Mouse (Mus musculus): ENCODE results near the gene Gm14137. TPM values are rescaled to one million over a fixed set of nuclear protein-coding genes. Genes with fewer than 3 reads are reported as not detected.

Gene Gm14137
- polyA plus RNA-seq, 1 experiment from 2014 or later, result 0.40 TPM

- Histone ChIP-seq H3K36me3 (ENCODE audit: control insufficient read depth, insufficient read depth, low read length) (no peaks in the 10 kb centered on the region; the same call in 1 of the 2 replicates), H3K27ac (ENCODE audit: low read length) (no peak overlapping the region), H3K27me3 (ENCODE audit: control insufficient read depth, insufficient read depth, low read depth, low read length) (peaks cover 3% of the 10 kb centered on the region; the same call in 1 of the 2 replicates), H3K4me2 (ENCODE audit: low read depth, low read length) (peak overlapping the region; percentile 100), H3K4me1 (replicated peaks; ENCODE audit: control insufficient read depth, insufficient read depth, low read length) (peaks cover 17% of the 10 kb centered on the region), H3K9me3 (ENCODE audit: control insufficient read depth, low read length) (no peaks in the 10 kb centered on the region), H3K4me3 (ENCODE audit: low read length) (peak overlapping the region; percentile 65), H3K9ac (ENCODE audit: low read length) (peak overlapping the region; percentile 69)
- peak; percentile 8 for ATAC-seq (ENCODE audit: low read depth)
- 2% methylated on average over 26 of the region's 26 CpGs for WGBS
Observed at GRCm38 (mm10) chr2:119167866-119168256, 6.4 kb upstream of the Gm14137 start.

- no peak overlapping the region for H3K9ac ChIP-seq (ENCODE audit: low read length)
- H3K4me3 ChIP-seq (ENCODE audit: low read length), result no peak overlapping the region
- H3K27ac ChIP-seq (ENCODE audit: low read length), result no peak overlapping the region
- no peak overlapping the region for H3K4me2 ChIP-seq (ENCODE audit: low read depth, low read length)
- peaks cover 23% of the 10 kb centered on the region for H3K4me1 ChIP-seq (replicated peaks; ENCODE audit: control insufficient read depth, insufficient read depth, low read length)
- WGBS, result 83% methylated on average over 2 of the region's 2 CpGs
- H3K27me3 ChIP-seq (ENCODE audit: control insufficient read depth, insufficient read depth, low read depth, low read length), result peaks cover 3% of the 10 kb centered on the region; the same call in 1 of the 2 replicates
- H3K36me3 ChIP-seq (ENCODE audit: control insufficient read depth, insufficient read depth, low read length), result no peaks in the 10 kb centered on the region; the same call in 1 of the 2 replicates
- no peak for ATAC-seq (ENCODE audit: low read depth)
- H3K9me3 ChIP-seq (ENCODE audit: control insufficient read depth, low read length), result no peaks in the 10 kb centered on the region
Observed at GRCm38 (mm10) chr2:119170282-119170681, 4.0 kb upstream of the Gm14137 start.

GRCm38 (mm10) chr2:119171574-119171973 is 2.7 kb upstream of the Gm14137 start:
- H3K4me3 ChIP-seq (ENCODE audit: low read length), result no peak overlapping the region
- H3K36me3 ChIP-seq (ENCODE audit: control insufficient read depth, insufficient read depth, low read length), result no peaks in the 10 kb centered on the region; the same call in 1 of the 2 replicates
- WGBS, result 50% methylated on average over 8 of the region's 8 CpGs
- H3K9me3 ChIP-seq (ENCODE audit: control insufficient read depth, low read length), result no peaks in the 10 kb centered on the region
- peaks cover 23% of the 10 kb centered on the region for H3K4me1 ChIP-seq (replicated peaks; ENCODE audit: control insufficient read depth, insufficient read depth, low read length)
- no peak overlapping the region for H3K27ac ChIP-seq (ENCODE audit: low read length)
- no peak overlapping the region for H3K4me2 ChIP-seq (ENCODE audit: low read depth, low read length)
- H3K27me3 ChIP-seq (ENCODE audit: control insufficient read depth, insufficient read depth, low read depth, low read length), result peaks cover 3% of the 10 kb centered on the region; the same call in 1 of the 2 replicates
- H3K9ac ChIP-seq (ENCODE audit: low read length), result no peak overlapping the region
- ATAC-seq (ENCODE audit: low read depth), result no peak

- no peak overlapping the region for H3K4me3 ChIP-seq (ENCODE audit: low read length)
- peaks cover 15% of the 10 kb centered on the region for H3K4me1 ChIP-seq (replicated peaks; ENCODE audit: control insufficient read depth, insufficient read depth, low read length)
- WGBS, result 87% methylated on average over 7 of the region's 7 CpGs
- H3K9ac ChIP-seq (ENCODE audit: low read length), result peak overlapping the region; percentile 45; the same call in 1 of the 2 replicates
- H3K27me3 ChIP-seq (ENCODE audit: control insufficient read depth, insufficient read depth, low read depth, low read length), result peaks cover 3% of the 10 kb centered on the region; the same call in 1 of the 2 replicates
- no peak for ATAC-seq (ENCODE audit: low read depth)
- H3K4me2 ChIP-seq (ENCODE audit: low read depth, low read length), result no peak overlapping the region
- H3K36me3 ChIP-seq (ENCODE audit: control insufficient read depth, insufficient read depth, low read length), result no peaks in the 10 kb centered on the region; the same call in 1 of the 2 replicates
- no peaks in the 10 kb centered on the region for H3K9me3 ChIP-seq (ENCODE audit: control insufficient read depth, low read length)
- no peak overlapping the region for H3K27ac ChIP-seq (ENCODE audit: low read length)
Observed at GRCm38 (mm10) chr2:119172446-119172845, 1.9 kb upstream of the Gm14137 start.

GRCm38 (mm10) chr2:119172862-119173576 is 1.3 kb upstream of the Gm14137 start:
- 17% methylated on average over 13 of the region's 13 CpGs for WGBS
- Histone ChIP-seq H3K27ac (ENCODE audit: low read length) (peak overlapping the region; percentile 63), H3K4me2 (ENCODE audit: low read depth, low read length) (peak overlapping the region; percentile 35), H3K4me1 (replicated peaks; ENCODE audit: control insufficient read depth, insufficient read depth, low read length) (peaks cover 11% of the 10 kb centered on the region), H3K9me3 (ENCODE audit: control insufficient read depth, low read length) (no peaks in the 10 kb centered on the region), H3K36me3 (ENCODE audit: control insufficient read depth, insufficient read depth, low read length) (no peaks in the 10 kb centered on the region; the same call in 1 of the 2 replicates), H3K4me3 (ENCODE audit: low read length) (0 out of 2 replicates have a peak overlapping the region, but pooled peaks have one; percentile 16), H3K9ac (ENCODE audit: low read length) (peak overlapping the region; percentile 45), H3K27me3 (ENCODE audit: control insufficient read depth, insufficient read depth, low read depth, low read length) (no peaks in the 10 kb centered on the region; the same call in 1 of the 2 replicates)
- ATAC-seq (ENCODE audit: low read depth), result peak; percentile 82

GRCm38 (mm10) chr2:119174866-119175265 is 557 bp downstream of the Gm14137 start:
- no peak overlapping the region for H3K4me2 ChIP-seq (ENCODE audit: low read depth, low read length)
- H3K27ac ChIP-seq (ENCODE audit: low read length), result no peak overlapping the region
- 64% methylated on average over 14 of the region's 14 CpGs for WGBS

GRCm38 (mm10) chr2:119175614-119176013 is 1.3 kb downstream of the Gm14137 start:
- Histone ChIP-seq H3K9me3 (ENCODE audit: control insufficient read depth, low read length) (no peaks in the 10 kb centered on the region), H3K27ac (ENCODE audit: low read length) (no peak overlapping the region; the same call in 1 of the 2 replicates), H3K9ac (ENCODE audit: low read length) (no peak overlapping the region), H3K36me3 (ENCODE audit: control insufficient read depth, insufficient read depth, low read length) (peaks cover 9% of the 10 kb centered on the region; the same call in 1 of the 2 replicates), H3K4me1 (replicated peaks; ENCODE audit: control insufficient read depth, insufficient read depth, low read length) (peaks cover 11% of the 10 kb centered on the region), H3K27me3 (ENCODE audit: control insufficient read depth, insufficient read depth, low read depth, low read length) (no peaks in the 10 kb centered on the region), H3K4me2 (ENCODE audit: low read depth, low read length) (no peak overlapping the region), H3K4me3 (ENCODE audit: low read length) (no peak overlapping the region)
- ATAC-seq (ENCODE audit: low read depth), result no peak
- WGBS, result 43% methylated on average over 6 of the region's 6 CpGs

More at GRCm38 (mm10) chr2:119174866-119175265, 557 bp downstream of the Gm14137 start:
- H3K4me3 ChIP-seq (ENCODE audit: low read length), result no peak overlapping the region
- ATAC-seq (ENCODE audit: low read depth), result no peak
- no peak overlapping the region for H3K9ac ChIP-seq (ENCODE audit: low read length)
- no peaks in the 10 kb centered on the region for H3K27me3 ChIP-seq (ENCODE audit: control insufficient read depth, insufficient read depth, low read depth, low read length)
- peaks cover 5% of the 10 kb centered on the region; the same call in 1 of the 2 replicates for H3K36me3 ChIP-seq (ENCODE audit: control insufficient read depth, insufficient read depth, low read length)
- H3K4me1 ChIP-seq (replicated peaks; ENCODE audit: control insufficient read depth, insufficient read depth, low read length), result peaks cover 11% of the 10 kb centered on the region
- no peaks in the 10 kb centered on the region for H3K9me3 ChIP-seq (ENCODE audit: control insufficient read depth, low read length)

- ATAC-seq (ENCODE audit: low read depth), result no peak
Observed at GRCm38 (mm10) chr2:119176761-119177160, 2.5 kb downstream of the Gm14137 start.

GRCm38 (mm10) chr2:119177384-119177939 is 3.2 kb downstream of the Gm14137 start:
- Histone ChIP-seq H3K36me3 (ENCODE audit: control insufficient read depth, insufficient read depth, low read length) (peaks cover 9% of the 10 kb centered on the region; the same call in 1 of the 2 replicates), H3K27me3 (ENCODE audit: control insufficient read depth, insufficient read depth, low read depth, low read length) (no peaks in the 10 kb centered on the region), H3K9me3 (ENCODE audit: control insufficient read depth, low read length) (no peaks in the 10 kb centered on the region), H3K9ac (ENCODE audit: low read length) (no peak overlapping the region), H3K4me3 (ENCODE audit: low read length) (no peak overlapping the region), H3K27ac (ENCODE audit: low read length) (no peak overlapping the region), H3K4me2 (ENCODE audit: low read depth, low read length) (no peak overlapping the region), H3K4me1 (replicated peaks; ENCODE audit: control insufficient read depth, insufficient read depth, low read length) (peaks cover 10% of the 10 kb centered on the region)
- no peak for ATAC-seq (ENCODE audit: low read depth)
- 77% methylated on average over 5 of the region's 5 CpGs for WGBS

More at GRCm38 (mm10) chr2:119176761-119177160, 2.5 kb downstream of the Gm14137 start:
- Histone ChIP-seq H3K36me3 (ENCODE audit: control insufficient read depth, insufficient read depth, low read length) (peaks cover 9% of the 10 kb centered on the region; the same call in 1 of the 2 replicates), H3K4me2 (ENCODE audit: low read depth, low read length) (no peak overlapping the region), H3K27me3 (ENCODE audit: control insufficient read depth, insufficient read depth, low read depth, low read length) (no peaks in the 10 kb centered on the region), H3K27ac (ENCODE audit: low read length) (no peak overlapping the region), H3K4me3 (ENCODE audit: low read length) (no peak overlapping the region), H3K9ac (ENCODE audit: low read length) (no peak overlapping the region), H3K4me1 (replicated peaks; ENCODE audit: control insufficient read depth, insufficient read depth, low read length) (peaks cover 11% of the 10 kb centered on the region), H3K9me3 (ENCODE audit: control insufficient read depth, low read length) (no peaks in the 10 kb centered on the region)
- WGBS, result 53% methylated on average over 3 of the region's 3 CpGs

All from lung, embryonic 16.5 days (tissue).